Mouse (Mus musculus) layer of hippocampus, adult 2 months (tissue): Measurements from ENCODE around the gene Abhd12. TPM values are rescaled to one million over a fixed set of nuclear protein-coding genes. Genes with fewer than 3 reads are reported as not detected.

ENCODE experiments used
- DNase-seq, 2 experiments: peaks; one replicate each; pipeline ENCODE4 v3.0.0; 2022; ENCODE audit warnings: low spot score in 2 of 2
- H3K27ac ChIP-seq: fragments of 200-600 bp; 2 replicates; pipeline ENCODE4 v1.8.1; 2022
- H3K4me3 ChIP-seq: fragments of 200-600 bp; 2 replicates; pipeline ENCODE4 v1.8.1; 2022; ENCODE audit warnings: mild to moderate bottlenecking
- CTCF ChIP-seq: fragments of 200-600 bp; conservative IDR thresholded peaks from 2 replicates; pipeline ENCODE4 v1.8.1; 2022; ENCODE audit warnings: antibody characterized with exemption, mild to moderate bottlenecking, moderate library complexity
- total RNA-seq, 2 experiments: library from RNA; stranded (reverse); gene quantifications; 2 replicates each; pipeline ENCODE4 v1.2.3; 2021

The Abhd12 gene
- total RNA-seq, 2 experiments from 2014 or later, result 314 to 317 TPM

DNA sequence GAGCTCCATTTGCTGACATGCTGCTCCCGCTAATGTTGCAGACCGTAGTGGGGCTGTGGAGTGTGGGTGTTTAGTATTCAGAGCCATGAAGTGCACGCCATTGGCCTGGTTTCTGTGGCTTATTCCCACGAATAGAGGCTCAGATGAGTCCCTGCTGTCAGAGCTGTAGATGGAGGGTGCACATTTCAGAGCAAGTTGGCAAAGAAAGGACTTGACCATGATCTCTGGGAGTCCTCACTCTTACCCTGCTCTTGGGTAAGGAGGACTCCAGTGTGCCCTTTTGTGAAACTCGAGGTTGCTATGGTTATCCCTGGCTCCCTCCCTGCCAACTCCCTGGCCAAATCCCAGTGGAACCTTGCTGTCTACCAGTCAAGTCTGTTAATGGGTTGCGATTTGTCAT is 96.2 kb downstream of the Abhd12 start:
- peak; percentile 51 to 55 for DNase-seq
- no peak for TF ChIP-seq CTCF

DNA sequence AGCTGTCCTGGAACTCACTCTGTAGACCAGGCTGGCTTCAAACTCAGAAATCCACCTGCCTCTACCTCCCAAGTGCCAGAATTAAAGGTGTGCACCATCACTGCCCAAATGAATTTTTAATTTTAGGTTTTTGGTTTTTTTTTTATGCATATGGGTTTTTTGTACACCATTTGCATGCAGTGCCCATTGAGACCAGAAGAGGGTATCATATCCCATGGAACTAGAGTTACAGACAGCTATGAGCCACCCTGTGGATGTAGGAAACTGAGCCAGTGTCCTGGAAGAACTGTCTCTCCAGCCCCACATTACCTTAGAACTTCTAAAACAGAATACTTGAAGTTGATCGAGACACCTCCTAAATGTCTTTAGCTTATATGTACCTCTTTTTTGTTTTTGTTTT is 101.5 kb downstream of the Abhd12 start:
- no peak overlapping the region for H3K27ac ChIP-seq
- no peak for DNase-seq
- no peak overlapping the region for H3K4me3 ChIP-seq
- TF ChIP-seq CTCF, result peak; percentile 80

More for the DNA sequence above, 96.2 kb downstream of the Abhd12 start:
- Histone ChIP-seq H3K27ac (peak overlapping the region; percentile 79), H3K4me3 (no peak overlapping the region)

DNA sequence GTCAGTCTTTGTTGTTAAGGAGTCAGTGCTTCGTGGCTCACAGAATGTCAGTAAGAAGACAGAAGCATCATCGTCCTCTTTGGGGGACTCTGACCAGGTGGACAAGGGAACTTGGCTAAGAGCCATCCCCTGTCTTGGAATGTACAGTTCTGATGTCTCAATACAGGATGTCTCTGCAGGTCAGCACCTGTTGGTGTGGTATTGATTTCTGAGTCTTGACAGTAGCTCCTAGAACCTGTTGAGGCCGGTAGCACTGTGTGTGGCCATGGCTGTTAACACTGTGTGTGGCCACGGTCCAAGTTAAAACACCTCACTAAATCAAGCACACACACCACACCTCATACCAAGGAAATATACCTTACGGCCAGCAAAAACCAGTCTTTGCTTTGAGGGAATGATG is 103.9 kb downstream of the Abhd12 start:
- no peak overlapping the region for H3K4me3 ChIP-seq
- H3K27ac ChIP-seq, result no peak overlapping the region
- no peak for TF ChIP-seq CTCF
- DNase-seq, result no peak

DNA sequence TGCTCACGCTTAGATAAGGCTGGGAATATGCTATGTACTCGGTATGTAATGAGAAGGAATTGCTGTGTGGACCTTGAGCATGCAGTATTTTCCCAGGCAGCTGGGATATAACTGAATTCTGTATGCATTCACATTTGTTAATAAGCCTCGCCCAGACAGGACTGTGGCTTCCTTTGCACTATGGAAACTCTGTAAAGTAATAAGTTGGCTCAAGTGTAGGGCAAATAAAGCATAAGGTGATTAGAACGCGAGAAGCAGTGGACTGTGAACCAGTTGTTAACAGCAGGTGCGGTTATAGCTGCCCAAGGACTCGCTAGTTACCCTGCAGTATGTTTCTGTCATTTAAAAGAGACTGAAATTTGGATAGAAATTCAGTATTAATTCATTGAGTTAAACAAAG is 106.5 kb downstream of the Abhd12 start:
- no peak for TF ChIP-seq CTCF
- Histone ChIP-seq H3K4me3 (no peak overlapping the region), H3K27ac (no peak overlapping the region)
- DNase-seq, result no peak

DNA sequence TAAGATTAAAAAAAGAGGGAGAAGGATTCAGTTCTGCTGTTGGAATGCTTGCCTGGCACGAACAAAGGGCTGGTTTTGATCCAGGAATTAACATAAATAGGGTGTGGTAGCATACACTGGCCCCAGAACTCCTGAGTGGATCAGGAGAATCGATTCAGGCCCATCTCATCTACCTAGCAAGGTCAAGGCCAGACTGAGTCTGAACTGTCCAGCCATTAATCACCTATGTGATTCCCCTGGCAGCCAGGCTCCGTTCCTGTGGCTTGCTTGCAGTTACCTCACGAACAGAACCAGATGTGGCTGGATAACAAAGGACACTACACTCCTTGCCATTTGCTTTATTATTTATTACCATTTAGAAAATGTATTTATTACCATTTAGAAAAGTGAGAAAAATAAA is 111.2 kb downstream of the Abhd12 start:
- TF ChIP-seq CTCF, result no peak
- no peak for DNase-seq

DNA sequence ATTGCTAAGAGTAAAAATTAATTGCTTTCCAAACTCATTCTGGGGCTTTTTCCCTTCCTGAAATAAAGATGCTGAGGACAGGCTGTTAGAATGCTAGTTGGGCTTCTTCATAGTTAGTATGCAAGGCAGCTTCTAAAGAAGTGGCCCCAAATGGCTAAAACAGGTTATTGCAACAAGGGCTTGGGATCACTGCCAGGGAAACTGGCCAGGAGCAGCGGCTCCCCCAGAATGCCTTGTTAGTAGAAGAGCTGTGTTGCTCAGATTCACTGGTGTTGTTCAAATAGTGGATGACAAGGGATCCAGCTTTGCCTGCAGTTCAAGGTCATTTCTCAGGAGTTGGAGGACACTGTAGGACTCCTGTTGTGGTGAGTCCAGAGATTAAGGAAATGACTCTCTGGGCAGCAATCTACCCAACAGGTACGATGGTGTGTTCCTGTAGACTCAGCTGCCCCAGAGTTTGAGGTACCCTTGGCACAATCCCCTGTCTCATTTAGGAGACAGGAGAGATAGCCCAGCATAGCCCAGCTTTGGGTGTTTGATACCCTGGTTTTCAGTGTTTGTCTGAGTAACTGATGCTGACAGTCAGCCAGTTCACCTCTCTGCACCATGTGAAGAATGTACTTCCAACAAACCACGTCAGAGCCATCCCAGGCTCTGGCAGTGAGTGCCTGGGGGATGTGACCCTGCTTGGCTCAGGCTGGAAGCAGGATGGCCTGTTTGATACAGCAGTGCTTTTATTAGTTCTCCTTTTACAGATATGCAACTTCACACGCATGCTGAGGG is 115.6 kb downstream of the Abhd12 start:
- DNase-seq, result peak; percentile 81 to 85
- H3K27ac ChIP-seq, result peak overlapping the region; percentile 94
- H3K4me3 ChIP-seq, result peak overlapping the region; percentile 99
- TF ChIP-seq CTCF, result peak; percentile 57

More for the DNA sequence above, 111.2 kb downstream of the Abhd12 start:
- H3K4me3 ChIP-seq, result no peak overlapping the region
- H3K27ac ChIP-seq, result no peak overlapping the region

DNA sequence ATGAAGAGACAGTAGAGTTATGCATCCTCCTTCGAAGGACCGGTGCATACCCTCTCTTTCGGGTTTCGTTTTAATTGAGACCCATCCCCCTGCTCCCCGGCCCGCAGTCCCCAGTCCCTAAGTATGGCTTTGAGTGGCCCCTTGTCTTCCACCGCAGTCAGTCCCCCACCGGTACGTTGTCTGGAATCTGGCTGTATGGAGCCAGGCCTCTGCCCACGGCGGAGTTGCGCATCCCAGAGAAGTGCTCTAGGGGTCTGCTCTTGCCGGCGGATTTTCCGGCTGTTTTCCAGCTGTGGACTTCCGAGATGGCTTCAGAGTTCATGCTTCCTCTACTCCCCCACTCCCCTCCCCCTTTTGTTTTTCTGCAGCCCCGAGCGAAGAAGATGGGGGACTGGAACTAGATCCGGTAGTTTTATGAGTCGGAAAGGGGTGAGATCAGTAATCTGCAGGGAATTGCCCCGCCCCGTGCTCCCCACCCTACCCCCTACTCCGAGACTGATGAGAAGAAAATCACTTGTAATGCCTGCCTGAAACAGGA is 117.2 kb downstream of the Abhd12 start:
- Histone ChIP-seq H3K4me3 (peak overlapping the region; percentile 99), H3K27ac (peak overlapping the region; percentile 94)
- no peak; the same call in 1 of the 2 replicates for TF ChIP-seq CTCF
- no peak for DNase-seq

DNA sequence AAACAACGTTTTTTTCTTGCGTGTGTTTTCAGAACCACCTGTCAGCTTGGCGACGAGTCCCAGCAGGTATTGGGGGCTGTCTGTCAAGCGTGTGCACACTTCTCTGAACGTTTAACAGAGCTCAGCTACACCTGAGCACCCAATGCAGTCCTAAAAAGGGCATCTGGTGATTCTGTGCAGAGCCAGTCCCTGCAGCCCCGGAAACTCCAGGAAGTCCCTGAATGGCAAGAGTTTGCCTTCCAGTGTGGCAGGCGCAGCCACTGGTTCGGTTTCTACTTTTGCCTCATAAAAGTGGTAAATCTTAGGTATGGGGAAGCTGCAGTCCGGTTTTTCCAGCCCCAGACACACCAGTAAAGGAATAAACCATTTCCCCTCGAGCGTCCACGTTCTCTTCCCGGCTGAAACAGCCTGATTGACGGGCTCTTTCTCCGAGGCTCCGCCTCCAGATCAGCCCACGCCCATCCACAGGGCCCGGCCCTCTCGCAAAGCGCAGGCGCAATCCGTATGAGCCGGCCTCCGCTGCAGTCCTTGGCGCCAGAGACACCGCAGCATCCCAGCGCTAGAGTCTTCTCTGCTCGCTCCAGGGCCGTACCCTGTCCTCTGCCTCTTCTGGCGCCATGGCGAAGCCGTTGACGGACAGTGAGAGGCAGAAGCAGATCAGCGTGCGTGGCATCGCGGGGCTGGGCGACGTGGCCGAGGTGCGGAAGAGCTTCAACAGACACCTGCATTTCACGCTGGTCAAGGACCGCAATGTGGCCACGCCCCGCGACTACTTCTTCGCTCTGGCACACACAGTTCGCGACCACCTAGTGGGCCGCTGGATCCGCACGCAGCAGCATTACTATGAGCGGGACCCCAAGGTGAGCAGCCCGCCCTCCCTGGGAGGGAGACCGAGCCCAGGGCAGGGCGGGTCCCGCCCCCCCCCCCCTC is 118.0 kb downstream of the Abhd12 start, which contains the start of gene Pygb:
Gene Pygb (plus strand): TSS at position 485 of the 930 bp plus-strand sequence.
- H3K27ac ChIP-seq, result peak within 1 kb of the TSS; percentile 94
- no peak for TF ChIP-seq CTCF
- peak within 1 kb of the TSS; percentile 99 for H3K4me3 ChIP-seq
- peak; percentile 86 to 89 for DNase-seq

DNA sequence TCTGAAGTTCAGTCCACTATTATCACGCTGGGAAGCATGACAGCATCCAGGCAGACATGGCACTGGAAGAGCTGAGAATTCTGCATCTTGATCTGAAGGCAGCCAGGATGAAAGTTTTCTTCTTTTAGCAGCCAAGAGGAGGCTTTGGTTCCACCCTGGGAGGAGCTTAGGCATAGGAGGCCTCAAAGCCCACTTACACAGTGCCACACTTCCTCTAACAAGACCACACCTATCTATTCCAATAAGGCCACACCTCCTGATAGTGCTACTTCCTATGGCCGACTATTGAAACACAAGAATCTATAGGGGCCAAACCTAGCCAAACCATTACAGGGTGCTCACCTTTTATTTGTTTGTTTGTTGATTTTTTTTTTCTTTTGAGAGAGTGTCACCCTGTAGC is 121.7 kb downstream of the Abhd12 start:
- TF ChIP-seq CTCF, result no peak
- Histone ChIP-seq H3K4me3 (no peak overlapping the region), H3K27ac (no peak overlapping the region)
- DNase-seq, result no peak

Other genes starting within 250 kb of the Abhd12 start
- gene Acss1, start 236.2 kb downstream of the Abhd12 start, total RNA-seq, result 10 to 100 TPM; 26.4 to 26.8 TPM
- gene Vsx1, start 215.4 kb downstream of the Abhd12 start, total RNA-seq, result under 1 TPM in 1 of 2 experiments, not detected in 1; 0.12 TPM
- 10 to 100 TPM; 65.5 to 68.9 TPM for gene Entpd6, start 155.7 kb downstream of the Abhd12 start, total RNA-seq
- gene Pygb, start 118.0 kb downstream of the Abhd12 start, total RNA-seq, result 100 to 1,000 TPM; 203 to 212 TPM
- 1 to 10 TPM; 1.0 to 2.0 TPM for gene Gins1, start 659 bp upstream of the Abhd12 start, total RNA-seq
- gene Ninl, start 134.6 kb upstream of the Abhd12 start, total RNA-seq, result 1 to 10 TPM; 5.4 to 6.7 TPM
- gene Nanp, start 134.7 kb upstream of the Abhd12 start, total RNA-seq, result 10 to 100 TPM; 21.1 to 22.8 TPM
- not detected for gene Gm14151, start 187.6 kb upstream of the Abhd12 start, total RNA-seq
- gene Gm14147, start 193.5 kb upstream of the Abhd12 start, total RNA-seq, result not detected